Mouse (Mus musculus): ENCODE results near the gene Mfsd4b5.

- TF ChIP-seq GATA1 (IDR thresholded peaks at IDR 0.05; ENCODE audit: low read length) (no peak), TAL1 (IDR thresholded peaks at IDR 0.05; ENCODE audit: low read length) (no peak)
These were observed 46.5 kb upstream of the Mfsd4b5 start for GRCm38 (mm10) chr10:40032897-40033296.

Data from erythroblast, embryonic 14.5 days (primary cell).